Mouse (Mus musculus): ENCODE results near the gene Chmp4b. TPM values are rescaled to one million over a fixed set of nuclear protein-coding genes. Genes with fewer than 3 reads are reported as not detected.

Chmp4b gene
- total RNA-seq, 2 experiments from 2014 or later = 125 to 126 TPM

DNA sequence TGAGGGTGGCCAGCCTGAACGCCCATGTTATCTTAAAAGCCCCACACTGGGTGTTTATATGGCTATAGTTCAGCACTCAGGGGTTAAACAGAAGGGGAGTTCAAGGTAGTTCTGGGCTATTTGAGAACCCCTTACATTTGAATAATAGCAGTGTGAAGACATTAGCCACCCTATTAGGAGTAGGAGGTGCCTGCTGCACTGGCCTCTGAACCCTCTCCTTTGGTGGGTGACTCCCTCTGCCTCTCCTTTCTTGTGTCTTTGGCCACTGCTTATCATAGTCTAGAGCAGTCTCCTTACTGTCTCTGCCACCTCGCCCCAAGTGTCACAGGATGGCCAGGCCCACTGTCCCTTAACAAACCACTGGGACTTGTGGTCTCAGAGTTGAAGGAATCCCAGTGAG, 28.8 kb downstream of the Chmp4b start:
- intact Hi-C loops (cut with DNase I) = no loop called here

DNA sequence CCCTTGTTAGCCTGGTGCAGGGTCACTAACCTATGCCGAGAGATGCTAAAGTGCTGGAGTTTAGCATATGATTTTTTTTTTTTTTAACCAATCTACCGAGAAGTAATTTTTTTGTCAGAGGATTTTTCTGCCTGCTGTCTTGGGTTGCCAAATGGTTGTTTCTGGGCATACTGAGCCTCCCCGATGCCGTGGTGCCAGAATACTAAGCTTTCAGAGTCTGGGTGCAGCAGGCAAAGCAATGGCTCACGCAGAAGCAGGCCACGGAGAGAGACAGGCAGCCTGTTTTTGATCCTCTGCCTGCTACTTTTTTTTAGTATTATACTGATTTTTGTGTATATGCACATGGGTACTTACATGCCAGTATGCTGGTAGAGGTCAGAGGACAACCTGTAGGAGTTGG, 29.4 kb downstream of the Chmp4b start:
- no peak for DNase-seq
- intact Hi-C loops (cut with DNase I) = no loop called here

More for the DNA sequence above, 28.8 kb downstream of the Chmp4b start:
- no peak for DNase-seq

DNA sequence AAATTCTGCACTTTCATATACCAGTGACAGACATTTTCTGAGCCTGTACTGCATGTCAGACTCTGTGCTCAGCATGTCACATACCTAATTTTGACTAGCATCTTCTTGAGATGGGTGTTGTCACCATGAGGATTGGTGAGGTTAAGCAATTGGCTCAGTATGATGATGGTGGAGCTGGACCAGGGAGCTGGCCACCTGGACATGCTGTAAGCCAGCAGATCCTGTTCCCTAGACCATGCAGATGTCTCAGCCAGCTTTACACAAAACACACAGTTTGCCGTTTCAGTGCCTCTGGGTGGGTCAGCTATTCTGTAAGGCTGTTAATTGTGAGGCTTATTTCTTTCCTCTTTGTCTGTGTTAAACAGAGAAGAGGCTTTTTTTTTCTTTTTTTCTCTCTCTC, 31.2 kb downstream of the Chmp4b start:
- no peak for DNase-seq
- intact Hi-C loops (cut with DNase I) = no loop called here

DNA sequence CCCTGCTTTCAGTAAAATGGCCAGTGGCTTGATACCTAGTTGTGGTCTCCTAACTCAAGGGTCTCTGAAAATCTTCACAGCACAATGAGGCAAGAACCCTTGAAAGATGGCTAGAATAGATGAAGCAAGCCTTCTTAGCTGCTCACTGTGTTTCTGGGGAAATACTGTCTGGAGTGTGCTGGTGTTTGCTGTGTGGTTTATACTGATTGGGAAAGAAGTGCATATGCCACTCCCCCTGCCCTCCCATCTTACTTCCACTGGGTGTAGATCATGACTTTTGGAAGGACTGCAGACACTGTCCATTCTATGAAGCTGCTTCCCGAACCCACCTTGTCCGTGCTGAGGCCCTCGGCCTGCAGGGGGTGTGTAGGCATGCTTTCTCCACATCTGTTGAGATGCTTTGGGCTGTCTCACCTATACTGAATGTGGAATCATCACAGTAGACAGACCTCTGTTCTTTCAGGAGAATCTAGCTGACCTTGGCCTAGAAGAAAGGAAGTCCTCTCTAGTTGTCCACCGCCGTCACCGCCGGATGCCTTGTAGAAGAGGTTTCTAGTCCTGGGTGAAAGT, 33.5 kb downstream of the Chmp4b start:
- no peak for DNase-seq
- intact Hi-C loops (cut with DNase I) = no loop called here

DNA sequence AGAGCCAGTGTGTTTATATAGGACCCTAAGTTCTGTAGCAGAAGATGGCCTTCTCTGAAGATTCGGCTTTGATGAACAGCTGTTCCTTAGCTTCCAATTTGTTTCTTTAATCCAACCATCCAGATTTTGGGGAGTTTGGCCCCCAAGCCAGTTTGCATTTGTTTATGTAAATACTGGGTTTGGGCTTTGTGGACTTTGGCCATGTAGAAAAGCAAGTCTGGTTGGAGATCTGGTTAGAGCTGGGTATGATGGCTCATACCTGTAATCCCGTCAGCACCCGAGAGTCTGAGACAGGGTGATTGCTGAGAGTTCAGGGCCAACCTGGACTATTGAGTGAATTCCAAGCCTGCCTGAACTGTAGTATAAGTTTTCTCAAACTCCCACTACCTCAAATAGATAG, 34.3 kb downstream of the Chmp4b start:
- intact Hi-C loops (cut with DNase I) = no loop called here
- no peak for DNase-seq

DNA sequence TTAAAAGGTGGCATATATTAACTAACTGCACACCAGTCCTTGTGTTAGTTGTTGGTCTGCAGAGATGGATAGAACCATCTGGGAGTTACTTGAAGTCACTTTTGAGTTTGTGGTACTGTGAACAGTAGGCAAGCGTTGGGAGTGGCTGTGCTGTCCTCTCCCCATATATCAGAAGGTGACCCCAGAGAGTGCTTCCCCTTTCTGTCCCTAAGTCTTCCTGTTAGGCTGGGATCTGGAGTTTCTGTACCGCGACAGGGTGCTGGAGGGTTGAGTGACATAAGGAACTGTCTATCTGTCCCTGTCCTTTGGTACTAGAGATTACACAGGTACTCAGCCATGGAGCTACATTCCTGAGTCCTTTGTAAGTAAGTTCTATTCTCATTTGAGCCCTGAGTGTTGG, 35.3 kb downstream of the Chmp4b start:
- DNase-seq = no peak
- intact Hi-C loops (cut with DNase I) = no loop called here

DNA sequence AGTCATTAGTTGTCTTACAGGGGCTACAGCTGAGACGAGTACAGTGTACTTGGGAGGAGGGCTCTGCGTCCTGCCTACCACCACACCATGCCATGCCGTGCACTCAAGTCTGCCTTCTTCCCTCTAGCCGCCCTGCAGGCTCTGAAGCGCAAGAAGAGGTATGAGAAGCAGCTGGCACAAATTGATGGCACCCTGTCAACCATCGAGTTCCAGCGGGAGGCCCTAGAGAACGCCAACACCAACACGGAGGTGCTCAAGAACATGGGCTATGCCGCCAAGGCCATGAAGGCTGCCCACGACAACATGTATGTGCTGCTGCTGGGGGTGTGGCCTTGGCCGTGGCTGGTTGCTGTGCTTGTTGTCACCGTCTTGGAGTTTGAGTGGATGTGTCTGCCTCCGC, 37.9 kb downstream of the Chmp4b start:
- DNase-seq = no peak
- intact Hi-C loops (cut with DNase I) = no loop called here

DNA sequence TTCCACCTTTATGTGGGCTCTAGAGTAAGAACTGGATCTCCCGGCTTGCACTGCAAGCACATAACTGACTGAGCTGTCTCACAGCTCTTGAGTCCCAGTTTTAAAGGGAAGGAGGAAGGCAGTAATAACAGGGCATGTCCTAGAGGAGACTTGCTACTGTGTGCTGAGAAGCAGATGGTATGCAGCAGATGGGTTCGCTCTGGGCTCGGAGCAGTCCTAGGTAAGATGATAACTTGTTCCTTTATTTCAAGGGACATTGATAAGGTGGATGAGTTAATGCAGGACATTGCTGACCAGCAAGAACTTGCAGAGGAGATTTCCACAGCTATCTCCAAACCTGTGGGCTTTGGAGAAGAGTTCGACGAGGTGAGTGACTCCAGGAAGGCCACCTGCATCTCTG, 39.5 kb downstream of the Chmp4b start:
- intact Hi-C loops (cut with DNase I) = no loop called here
- DNase-seq = no peak

DNA sequence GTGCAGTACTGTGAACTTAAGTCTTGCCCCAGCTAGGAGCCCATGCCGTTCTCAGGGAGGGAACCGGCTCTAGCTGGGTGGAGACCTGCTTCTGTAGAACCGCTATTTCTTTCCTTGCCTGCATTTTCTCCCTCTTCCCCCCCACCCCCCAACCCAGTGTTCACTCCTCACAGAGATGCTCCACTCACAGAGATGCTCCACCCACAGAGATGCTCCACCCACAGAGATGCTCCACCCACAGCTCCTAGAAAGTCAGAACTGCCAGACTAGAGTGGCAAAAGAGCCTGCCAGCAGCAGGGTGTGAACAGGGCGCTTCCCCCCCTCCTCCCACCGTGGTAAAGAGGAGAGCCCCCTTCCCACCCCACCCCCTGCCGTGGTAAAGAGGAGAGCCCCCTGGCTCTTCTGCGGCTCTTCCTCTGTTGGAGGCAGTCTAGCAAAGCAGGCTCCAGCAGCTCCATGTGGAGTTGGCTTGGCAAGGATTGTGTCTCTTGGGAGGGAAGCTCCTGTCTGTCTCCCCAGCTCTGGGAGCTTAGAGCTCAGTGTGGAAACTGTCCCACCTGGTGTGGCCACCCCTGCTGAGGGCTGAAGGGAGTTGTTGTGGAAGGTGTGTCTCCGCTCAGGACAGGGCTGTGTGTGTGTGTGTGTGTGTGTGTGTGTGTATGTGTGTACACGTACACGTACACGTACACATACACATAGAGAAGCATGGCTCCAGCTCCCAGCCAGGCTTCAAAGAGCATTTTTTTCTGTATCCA, 41.9 kb downstream of the Chmp4b start:
- intact Hi-C loops (cut with DNase I) = no loop called here
- peak; percentile 52 to 59 for DNase-seq

DNA sequence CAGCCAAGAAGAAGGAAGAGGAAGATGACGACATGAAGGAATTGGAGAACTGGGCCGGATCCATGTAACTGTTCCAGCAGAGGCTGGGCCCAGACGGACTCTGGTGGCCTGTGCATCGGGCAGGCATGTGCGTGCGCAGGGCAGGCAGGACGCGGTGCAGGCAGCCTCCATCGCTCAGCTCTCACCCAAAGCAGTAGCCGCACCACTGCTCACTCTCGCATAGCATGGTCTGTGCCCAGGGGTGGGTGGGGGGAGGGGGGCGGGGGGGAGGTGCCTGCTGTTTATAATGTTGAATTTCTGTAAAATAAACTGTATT, 42.4 kb downstream of the Chmp4b start:
- peak; percentile 67 to 76 for DNase-seq
- intact Hi-C loops (cut with DNase I) = no loop called here

DNA sequence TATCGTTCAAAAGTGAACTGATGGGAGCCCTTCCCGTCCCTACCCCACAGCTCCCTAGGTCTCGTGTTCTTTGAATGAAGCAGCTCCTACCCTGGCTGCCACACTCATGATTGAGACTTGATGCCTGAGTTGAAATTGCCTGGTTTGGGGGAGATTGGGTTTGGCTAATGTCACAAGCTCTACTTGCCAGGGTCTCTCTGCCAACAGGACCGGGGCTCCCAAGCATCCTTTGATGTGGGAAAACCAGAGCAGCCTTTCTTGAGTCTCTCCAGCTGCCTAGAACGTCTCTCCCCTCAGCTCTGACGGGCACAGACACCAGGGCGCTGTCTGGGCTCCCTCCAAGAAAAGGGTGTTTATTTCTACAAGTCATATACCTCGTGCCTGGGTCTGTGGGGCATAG, 44.2 kb downstream of the Chmp4b start:
- DNase-seq = no peak
- intact Hi-C loops (cut with DNase I) = no loop called here

DNA sequence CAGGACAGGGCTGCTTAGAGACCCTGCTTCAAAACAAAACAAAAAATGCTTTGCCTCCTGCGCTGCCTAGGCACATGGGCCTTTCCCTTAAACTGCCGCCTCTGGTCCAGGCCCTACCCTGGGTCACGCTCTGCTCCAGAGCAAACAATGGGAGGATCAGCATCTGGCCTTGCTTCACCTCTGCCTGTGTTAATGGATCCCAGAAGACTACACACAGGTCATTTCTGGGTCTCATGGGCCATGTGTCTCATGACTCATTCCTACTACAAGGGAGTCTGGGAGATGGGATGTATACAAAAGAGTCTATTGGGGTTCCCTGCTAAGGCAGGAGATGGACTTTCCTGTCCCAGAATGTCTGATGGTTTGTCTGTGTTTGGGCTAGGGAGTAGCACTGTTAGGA, 45.2 kb downstream of the Chmp4b start:
- intact Hi-C loops (cut with DNase I) = no loop called here
- DNase-seq = no peak

DNA sequence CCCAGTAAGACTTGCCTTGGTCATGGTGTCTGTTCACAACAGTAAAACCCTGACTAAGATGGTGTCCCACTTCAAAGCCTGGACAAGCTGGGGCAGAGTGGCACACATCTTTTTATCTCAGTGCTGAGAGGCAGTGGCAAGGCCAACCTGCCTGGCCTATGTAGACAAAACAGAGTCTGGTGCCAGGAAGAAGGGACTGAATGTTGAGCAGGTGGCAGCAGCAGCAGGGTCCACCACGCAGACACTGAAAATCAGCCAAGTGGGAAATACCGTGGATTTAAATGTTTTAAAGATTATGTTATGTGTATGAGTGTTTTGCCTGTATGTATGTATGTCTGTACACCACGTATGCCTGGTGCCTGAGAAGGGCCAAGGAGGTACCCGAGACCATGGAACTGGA, 47.9 kb downstream of the Chmp4b start:
- DNase-seq = no peak
- intact Hi-C loops (cut with DNase I) = no loop called here

DNA sequence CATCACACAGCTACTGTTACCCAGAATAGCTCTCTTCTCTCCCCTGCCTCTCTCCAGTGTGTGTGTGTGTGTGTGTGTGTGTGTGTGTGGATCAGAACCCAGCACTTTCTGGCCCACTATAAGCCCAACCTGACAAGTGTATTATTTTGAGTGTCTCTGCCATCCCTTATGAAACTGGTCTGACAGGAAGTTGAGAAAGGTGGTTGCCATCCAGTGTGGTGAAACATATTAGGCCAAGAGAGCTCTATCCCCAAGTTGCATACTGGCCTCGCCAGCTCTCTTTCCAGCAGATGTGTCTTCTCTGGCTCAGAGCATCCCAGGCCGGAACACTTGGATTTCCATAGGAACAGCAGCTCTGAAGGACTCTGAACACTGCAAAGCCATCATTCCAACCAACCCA, 48.7 kb downstream of the Chmp4b start:
- no peak for DNase-seq
- intact Hi-C loops (cut with DNase I) = no loop called here

DNA sequence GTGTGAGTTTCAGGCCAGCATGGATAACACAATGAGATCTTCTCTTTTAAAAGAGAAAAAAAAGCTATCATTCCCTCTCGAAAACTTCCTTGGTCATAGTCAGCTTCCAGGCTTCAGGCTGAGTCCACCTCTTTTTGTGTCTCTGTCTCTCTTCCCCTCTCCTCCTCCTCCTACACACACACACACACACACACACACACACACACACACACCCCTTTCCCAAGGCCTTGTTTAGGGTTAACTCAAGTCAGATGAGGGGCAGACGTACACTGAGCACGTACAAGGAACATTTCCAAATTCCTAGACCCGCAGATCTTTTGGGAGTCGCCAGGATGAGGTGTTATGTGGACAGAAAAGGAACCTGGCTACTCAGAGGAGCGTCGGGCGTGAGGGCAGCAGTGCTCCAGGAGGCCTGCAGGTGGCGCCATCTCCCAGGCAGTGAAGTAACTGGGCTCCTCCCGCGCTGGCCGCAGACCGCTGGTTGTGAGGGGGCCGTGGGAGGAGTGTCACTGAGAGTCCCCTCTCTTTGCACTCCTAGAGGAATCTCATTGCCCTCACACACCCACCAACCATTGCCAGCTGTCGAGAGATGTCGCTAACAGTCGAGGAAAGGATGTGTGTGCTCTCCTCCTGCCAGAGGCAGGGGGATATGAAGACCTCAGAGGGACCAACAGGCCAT, 51.3 kb downstream of the Chmp4b start:
- DNase-seq = peak; percentile 68 to 83
- intact Hi-C loops (cut with DNase I) = loop anchor here (1.0 to 2.0 kb wide), 2 partner anchors 153 to 240 kb away; no protein-coding TSS in a partner anchor

DNA sequence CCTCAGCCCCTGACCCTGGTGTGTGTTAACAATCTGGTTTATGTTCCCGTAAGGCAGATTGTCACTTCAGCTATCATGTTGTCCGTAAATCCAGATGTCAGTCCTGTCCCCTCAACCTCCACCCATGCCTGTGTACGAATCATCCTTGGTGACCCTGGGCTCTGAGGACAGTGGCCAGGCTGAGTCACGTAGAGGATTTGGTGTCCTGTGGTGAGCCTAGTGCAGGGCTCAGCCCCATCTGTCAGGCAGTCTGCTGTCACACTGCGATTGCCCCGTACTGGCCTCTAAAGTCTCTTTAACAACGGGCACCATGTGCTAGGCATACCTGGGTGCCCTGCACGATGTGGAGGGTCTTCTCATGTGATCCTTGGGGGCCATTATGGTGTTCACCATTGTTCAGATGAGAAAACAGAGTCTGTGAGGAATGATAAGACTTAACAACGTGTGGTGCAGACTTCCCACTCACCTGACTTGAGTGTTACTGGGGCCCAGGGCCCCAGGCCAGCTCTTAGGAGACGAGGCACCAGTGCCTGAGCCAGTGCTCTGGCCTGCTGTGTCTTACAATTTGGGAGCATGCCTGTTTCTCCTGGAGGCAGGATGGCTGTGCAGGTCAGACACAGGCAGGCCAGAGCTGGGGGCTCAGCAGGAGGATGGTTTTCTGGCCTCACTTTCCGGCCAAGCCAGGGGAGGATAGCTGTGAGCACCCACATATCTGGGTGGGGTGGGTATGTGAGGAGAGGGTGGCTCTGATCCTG, 55.2 kb downstream of the Chmp4b start:
- DNase-seq = no peak
- intact Hi-C loops (cut with DNase I) = no loop called here

DNA sequence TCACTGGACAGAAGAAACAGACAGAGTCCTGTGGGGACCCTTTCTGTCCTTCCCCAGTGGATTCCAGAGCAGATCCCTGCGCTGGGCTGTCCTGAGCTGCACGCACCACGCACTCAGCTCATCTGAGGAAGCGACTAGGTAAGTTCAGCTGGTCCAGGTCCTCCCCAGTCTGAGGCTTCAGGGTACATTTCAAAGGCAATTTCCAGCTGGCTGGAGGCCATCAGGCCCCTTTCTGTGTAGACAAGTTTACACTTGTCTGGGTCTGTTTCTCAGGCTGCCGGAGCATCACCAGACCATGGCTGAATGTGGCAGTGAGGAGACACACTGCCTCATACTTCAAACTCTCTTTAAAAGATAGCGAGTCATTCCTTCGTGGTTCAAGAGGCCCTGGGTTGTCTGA, 55.8 kb downstream of the Chmp4b start:
- DNase-seq = no peak
- intact Hi-C loops (cut with DNase I) = no loop called here

DNA sequence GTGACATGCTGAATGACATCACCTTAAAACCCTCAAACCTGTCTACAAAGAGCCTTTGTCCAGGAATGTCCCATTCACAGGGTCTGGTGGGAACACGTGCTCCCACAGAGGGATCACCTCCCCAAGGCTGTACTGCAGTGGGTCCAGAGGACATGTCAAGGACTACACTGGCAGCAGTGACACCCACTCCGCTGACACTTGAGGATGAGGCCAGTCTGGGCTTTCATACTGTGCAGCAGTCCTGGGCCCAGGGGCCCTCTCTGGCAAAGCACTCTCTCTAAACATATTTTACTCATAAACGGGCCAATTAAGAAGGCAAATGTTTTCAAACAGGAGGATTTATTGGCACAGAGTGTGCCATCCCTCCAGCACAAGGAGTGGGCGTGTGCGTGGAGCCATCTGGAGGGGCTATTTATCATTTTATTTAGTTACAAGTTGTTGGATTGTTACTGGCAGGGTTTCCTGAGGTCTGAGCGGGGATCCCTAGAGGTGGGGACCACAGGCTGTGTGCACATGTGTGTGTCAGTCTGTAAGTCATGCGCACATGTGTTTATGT, 56.4 kb downstream of the Chmp4b start:
- no peak for DNase-seq
- intact Hi-C loops (cut with DNase I) = no loop called here

DNA sequence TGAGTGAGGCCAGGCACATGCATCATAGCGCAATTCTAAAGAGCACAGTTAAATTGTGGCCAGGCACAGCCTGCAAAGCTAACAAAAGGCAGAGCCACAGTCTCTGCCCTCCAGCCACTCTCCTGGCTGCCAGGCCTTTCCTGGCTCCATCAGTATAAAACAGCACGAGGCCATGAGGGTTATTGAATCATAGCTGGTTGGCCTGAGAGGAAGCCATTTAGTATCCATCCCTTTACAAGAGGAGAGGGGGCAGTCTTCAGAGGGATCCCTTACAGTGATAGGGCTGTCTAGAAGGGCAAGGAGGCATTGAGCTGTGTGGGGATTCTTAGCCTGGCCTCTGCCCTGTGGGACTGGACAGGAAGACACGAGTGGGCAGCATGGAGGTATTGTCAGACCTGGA, 60.2 kb downstream of the Chmp4b start:
- no peak for DNase-seq
- intact Hi-C loops (cut with DNase I) = loop anchor here (1.0 to 5.0 kb wide), 2 partner anchors 66 to 144 kb away; no protein-coding TSS in a partner anchor

DNA sequence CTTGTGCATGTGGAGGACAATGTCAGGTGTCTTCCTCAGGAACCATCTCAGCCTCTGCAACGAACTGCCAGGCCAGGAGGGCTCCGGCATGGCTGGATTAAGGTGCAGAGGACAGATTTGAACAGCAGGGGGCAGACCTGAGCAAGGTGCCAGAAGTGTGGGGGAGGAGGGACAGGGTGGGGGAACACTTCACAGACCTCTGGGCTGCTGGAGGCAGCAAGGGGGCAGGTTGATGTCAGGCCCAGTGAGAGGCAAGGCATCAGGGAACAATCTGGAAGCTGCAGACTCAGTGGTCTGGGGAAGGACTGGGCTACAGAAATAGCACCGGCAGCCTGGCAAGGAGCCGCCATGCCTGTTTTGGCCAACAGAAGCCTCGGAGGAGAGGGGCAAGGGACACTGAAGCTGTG, 60.8 kb downstream of the Chmp4b start:
- intact Hi-C loops (cut with DNase I) = loop anchor here (1.0 to 5.0 kb wide), 2 partner anchors 65 to 143 kb away; no protein-coding TSS in a partner anchor
- peak; percentile 50 to 79 for DNase-seq

DNA sequence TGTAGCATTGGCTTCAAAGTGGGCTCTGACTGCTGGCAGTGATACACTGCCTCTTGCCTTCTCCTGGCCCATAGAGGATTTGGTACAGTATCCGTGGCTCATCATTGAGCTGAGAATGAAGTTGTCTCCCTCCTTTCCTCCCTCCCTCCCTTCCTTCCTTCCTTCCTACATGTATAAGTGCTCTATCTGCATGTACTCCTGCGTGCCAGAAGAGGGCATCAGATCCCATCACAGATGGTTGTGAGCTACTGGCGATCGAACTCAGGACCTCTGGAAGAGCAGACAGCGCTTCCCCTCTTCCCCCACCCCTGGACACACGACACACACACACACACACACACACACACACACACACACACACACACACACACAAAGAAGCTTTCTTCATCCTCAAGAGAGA, 61.6 kb downstream of the Chmp4b start:
- intact Hi-C loops (cut with DNase I) = loop anchor here (5.0 kb wide), 1 partner anchor 64 kb away; no protein-coding TSS in a partner anchor
- DNase-seq = no peak
